In the genomic region with DNA sequence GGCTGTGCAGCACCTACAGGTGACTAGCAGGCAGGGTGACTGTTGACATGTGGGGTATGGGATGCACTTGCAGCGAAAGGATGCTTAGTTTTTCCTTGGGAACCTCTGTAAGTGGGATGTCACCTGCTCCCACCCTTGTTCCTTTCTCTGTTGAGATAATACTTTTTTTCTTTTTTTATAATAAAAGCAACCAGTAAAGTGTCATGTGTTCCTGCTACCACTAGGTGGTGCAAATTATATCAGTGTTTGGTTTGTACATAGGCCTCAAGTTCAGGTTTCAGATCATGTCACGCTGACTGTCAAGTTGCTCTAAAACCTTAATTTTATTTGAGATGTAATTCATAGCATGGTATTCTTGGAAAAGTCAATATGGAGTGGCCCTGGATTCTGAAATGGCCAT, we compare ENCODE assay signal across 10 mouse cellular contexts. TPM values are rescaled to one million over a fixed set of nuclear protein-coding genes. Genes with fewer than 3 reads are reported as not detected.
DNase-seq lines count a peak whose midpoint lies in the region; ATAC-seq and TF ChIP-seq lines count a peak whose summit lies in the region.
"Had no signal": no experiment of that assay in that cellular context is flagged by ENCODE, and none has a peak within 500 bp of the region (broad histone marks: within the 10 kb centered on the region; RNA-seq: fewer than 3 reads in every experiment).

No protein-coding gene starts in this region.

- no peaks in the 10 kb centered on the region for H3K9me3 ChIP-seq in MEL (replicated peaks; ENCODE audit: insufficient read depth, low read length)
- H3K9me3 ChIP-seq: neural tube, embryonic 13.5 days had no signal

- TF ChIP-seq RAD21 in MEL (IDR thresholded peaks at IDR 0.05; ENCODE audit: low read depth, low read length) = peak; percentile 49

- H3K27me3 ChIP-seq in MEL (ENCODE audit: control insufficient read depth in 1 of 2, insufficient read depth in 2 of 2, low read length in 2 of 2) = no peaks in the 10 kb centered on the region
- H3K27me3 ChIP-seq: neural tube, embryonic 13.5 days had no signal

- ATAC-seq in hematopoietic stem cell, adult 5-6 weeks (replicated peaks in 1 of 2; ENCODE audit: insufficient read depth in 1 of 2, low FRiP score in 2 of 2, low TSS enrichment in 1 of 2, low read depth in 1 of 2, poor library complexity in 2 of 2, severe bottlenecking in 2 of 2) = peak; percentile 62 to 73; a peak in 3 of 4 replicates

- peak; percentile 31 to 47 for DNase-seq in heart, postnatal 10 days
- DNase-seq in heart, postnatal 4 days = no peak
- DNase-seq in 3T3-L1 (ENCODE audit: low read depth, low spot score) = peak; percentile 55
- DNase-seq in MEL (ENCODE audit: low read depth, low spot score) = peak; percentile 61
- DNase-seq in retina, postnatal 1 day = peak; percentile 57
- no peak for DNase-seq in ovary, postnatal 10 days (ENCODE audit: low spot score)
- DNase-seq in heart, adult 11 months = no peak

- H3K36me3 ChIP-seq in MEL (ENCODE audit: control insufficient read depth in 1 of 2, insufficient read depth in 2 of 2, low read length in 2 of 2) = no peaks in the 10 kb centered on the region; a peak in 1 of 4 replicates

- no peaks in the 10 kb centered on the region for H3K79me2 ChIP-seq in MEL (ENCODE audit: control insufficient read depth, insufficient read depth, low read length, poor library complexity)

- H3K27ac ChIP-seq in MEL (ENCODE audit: control insufficient read depth, low read depth, low read length) = no peak overlapping the region
- H3K27ac ChIP-seq: neural tube, embryonic 13.5 days had no signal

- intact Hi-C loops in heart, postnatal 10 days (cut with DNase I) = loop anchor here (1.0 to 5.0 kb wide), 3 partner anchors 40 to 313 kb away; a partner anchor contains a TSS

- no peaks in the 10 kb centered on the region for H3K4me1 ChIP-seq in MEL (ENCODE audit: control insufficient read depth in 1 of 2, insufficient read depth in 2 of 2, low read length in 2 of 2)
- H3K4me1 ChIP-seq: neural tube, embryonic 13.5 days had no signal

- no peak overlapping the region for H3K9ac ChIP-seq in MEL (ENCODE audit: control insufficient read depth, low read depth, low read length, poor library complexity, severe bottlenecking)
- H3K9ac ChIP-seq: neural tube, embryonic 13.5 days had no signal

- TF ChIP-seq EP300 in MEL (IDR thresholded peaks at IDR 0.05; ENCODE audit: low read depth in 1 of 2, low read length in 2 of 2) = no peak

- H3K4me3 ChIP-seq in MEL (ENCODE audit: control insufficient read depth in 1 of 2, insufficient read depth in 1 of 2, low read depth in 2 of 2, low read length in 2 of 2) = no peak overlapping the region
- H3K4me3 ChIP-seq: neural tube, embryonic 13.5 days had no signal

- TF ChIP-seq POLR2A in MEL (IDR thresholded peaks at IDR 0.05; ENCODE audit: control insufficient read depth in 1 of 2, insufficient read depth in 1 of 2, low read depth in 1 of 2, low read length in 2 of 2, poor library complexity in 1 of 2) = no peak

- peak; percentile 13 to 86 (median 71); a peak in 5 of 6 replicates for TF ChIP-seq CTCF in MEL (IDR thresholded peaks at IDR 0.05 in 2 of 3, conservative IDR thresholded peaks at IDR 0.05 in 1 of 3; ENCODE audit: control insufficient read depth in 1 of 3, insufficient read depth in 1 of 3, low read depth in 2 of 3, low read length in 3 of 3, poor library complexity in 1 of 3, severe bottlenecking in 1 of 3)

TF ChIP-seq in MEL, 35 proteins besides CTCF, POLR2A, EP300 and RAD21:
- TF ChIP-seq MAZ (IDR thresholded peaks at IDR 0.05; ENCODE audit: low read depth, low read length) (no peak), UBTF (IDR thresholded peaks at IDR 0.05; ENCODE audit: borderline replicate concordance, insufficient read depth, low read depth, low read length) (no peak), NELFE (IDR thresholded peaks at IDR 0.05; ENCODE audit: low read depth, low read length) (no peak), HCFC1 (IDR thresholded peaks at IDR 0.05; ENCODE audit: low read depth, low read length) (no peak), TAL1 (IDR thresholded peaks at IDR 0.05; ENCODE audit: low read length) (no peak), SMC3 (IDR thresholded peaks at IDR 0.05; ENCODE audit: low read depth, low read length) (peak; percentile 83), MYC (IDR thresholded peaks at IDR 0.05; ENCODE audit: low read depth, low read length) (0 out of 2 replicates have a peak, but pooled peaks have one; percentile 56), GABPA (IDR thresholded peaks at IDR 0.05; ENCODE audit: low read depth, low read length) (no peak), USF2 (IDR thresholded peaks at IDR 0.05; ENCODE audit: borderline replicate concordance in 1 of 2, insufficient read depth in 1 of 2, low read depth in 1 of 2, low read length in 2 of 2) (no peak), E2F4 (IDR thresholded peaks at IDR 0.05; ENCODE audit: borderline replicate concordance, low read depth, low read length) (no peak), TCF12 (IDR thresholded peaks at IDR 0.05; ENCODE audit: low read depth, low read length) (no peak), TBP (IDR thresholded peaks at IDR 0.05; ENCODE audit: low read depth, low read length) (no peak), USF1 (IDR thresholded peaks at IDR 0.05; ENCODE audit: low read depth, low read length) (peak; percentile 64; the same call in 1 of the 2 replicates), GATA1 (IDR thresholded peaks at IDR 0.05; ENCODE audit: low read depth, low read length) (0 out of 2 replicates have a peak, but pooled peaks have one; percentile 21), BHLHE40 (IDR thresholded peaks at IDR 0.05; ENCODE audit: borderline replicate concordance, low read depth, low read length) (no peak), ELF1 (IDR thresholded peaks at IDR 0.05; ENCODE audit: low read depth, low read length) (no peak), MAFK (IDR thresholded peaks at IDR 0.05; ENCODE audit: borderline replicate concordance, low read depth, low read length) (no peak), CHD2 (IDR thresholded peaks at IDR 0.05; ENCODE audit: low read length) (no peak), MAX (IDR thresholded peaks at IDR 0.05; ENCODE audit: low read length) (no peak), RCOR1 (IDR thresholded peaks at IDR 0.05; ENCODE audit: low read depth, low read length) (no peak), JUND (IDR thresholded peaks at IDR 0.05; ENCODE audit: low read depth, low read length) (no peak), MXI1 (IDR thresholded peaks at IDR 0.05; ENCODE audit: low read depth, low read length) (no peak), ZNF384 (IDR thresholded peaks at IDR 0.05; ENCODE audit: low read depth, low read length) (peak; percentile 90), ZC3H11A (IDR thresholded peaks at IDR 0.05; ENCODE audit: low read depth, low read length) (peak; percentile 59), POLR2AphosphoS5 (IDR thresholded peaks at IDR 0.05; ENCODE audit: borderline replicate concordance, low read depth, low read length) (no peak), SIN3A (IDR thresholded peaks at IDR 0.05; ENCODE audit: low read length) (no peak), POLR2AphosphoS2 (IDR thresholded peaks at IDR 0.05; ENCODE audit: low read length) (no peak), NRF1 (IDR thresholded peaks at IDR 0.05; ENCODE audit: insufficient read depth, low read depth, low read length, poor library complexity, severe bottlenecking) (no peak), CHD1 (IDR thresholded peaks at IDR 0.05; ENCODE audit: low read depth, low read length) (no peak), MEF2A (IDR thresholded peaks at IDR 0.05; ENCODE audit: extremely low read depth, insufficient replicate concordance, low read depth, low read length, poor library complexity, severe bottlenecking) (no peak)

RNA-seq across cellular contexts. Expression of a gene that starts 10.3 kb away (rescaled TPM):
- total RNA-seq in heart, postnatal 10 days (2021) = not detected
- total RNA-seq in heart, postnatal 4 days (2021) = under 1 TPM; 0.10 to 0.36 TPM
- 0.08 TPM in 1 of 2 replicates, not detected in the other for total RNA-seq in MEL (2012; rRNA removed)
- polyA plus RNA-seq in MEL (2012; ENCODE audit: insufficient read depth in 1 of 2, insufficient read length in 2 of 2, low read depth in 1 of 2, low replicate concordance in 2 of 2, missing spikeins in 1 of 2) = under 1 TPM in 1 of 2 experiments, not detected in 1; 0.33 TPM
- total RNA-seq in hematopoietic stem cell, adult 5-6 weeks (2017) = not detected in 2 replicates
- total RNA-seq: heart, postnatal 36 days had no signal

RNA-seq across cellular contexts. Expression of a gene that starts 26.3 kb away (rescaled TPM):
- 10 to 100 TPM in 1 of 2 experiments, 1 to 10 TPM in 1; 8.5 to 11.7 TPM for total RNA-seq in heart, postnatal 10 days (2021)
- total RNA-seq in heart, postnatal 4 days (2021) = 10 to 100 TPM; 13.5 to 14.9 TPM
- 29.1 and 36.1 TPM in 2 replicates for total RNA-seq in MEL (2012; rRNA removed)
- 10 to 100 TPM in 1 of 2 experiments, not detected in 1; 37.1 TPM for polyA plus RNA-seq in MEL (2012; ENCODE audit: insufficient read depth in 1 of 2, insufficient read length in 2 of 2, low read depth in 1 of 2, low replicate concordance in 2 of 2, missing spikeins in 1 of 2)
- total RNA-seq in hematopoietic stem cell, adult 5-6 weeks (2017) = 17.9 and 26.7 TPM in 2 replicates

RNA-seq across cellular contexts. Expression of a gene that starts 27.9 kb away (rescaled TPM):
- 1 to 10 TPM; 5.0 to 7.0 TPM for total RNA-seq in heart, postnatal 10 days (2021)
- 1 to 10 TPM; 8.9 TPM for total RNA-seq in heart, postnatal 4 days (2021)
- 11.8 and 12.1 TPM in 2 replicates for total RNA-seq in MEL (2012; rRNA removed)
- 10 to 100 TPM in 1 of 2 experiments, not detected in 1; 13.9 TPM for polyA plus RNA-seq in MEL (2012; ENCODE audit: insufficient read depth in 1 of 2, insufficient read length in 2 of 2, low read depth in 1 of 2, low replicate concordance in 2 of 2, missing spikeins in 1 of 2)
- 41.8 and 43.0 TPM in 2 replicates for total RNA-seq in hematopoietic stem cell, adult 5-6 weeks (2017)

RNA-seq across cellular contexts. Expression of a gene that starts 29.6 kb away (rescaled TPM):
- total RNA-seq in heart, postnatal 10 days (2021) = not detected
- total RNA-seq in heart, postnatal 4 days (2021) = not detected
- total RNA-seq in MEL (2012; rRNA removed) = not detected in 2 replicates
- polyA plus RNA-seq in MEL (2012; ENCODE audit: insufficient read depth in 1 of 2, insufficient read length in 2 of 2, low read depth in 1 of 2, low replicate concordance in 2 of 2, missing spikeins in 1 of 2) = under 1 TPM in 1 of 2 experiments, not detected in 1; 0.32 TPM
- not detected in 2 replicates for total RNA-seq in hematopoietic stem cell, adult 5-6 weeks (2017)
- total RNA-seq: heart, postnatal 36 days had no signal

RNA-seq across cellular contexts. Expression of a gene that starts 44.7 kb away (rescaled TPM):
- 1 to 10 TPM; 8.1 to 9.6 TPM for total RNA-seq in heart, postnatal 10 days (2021)
- 1 to 10 TPM; 9.6 to 9.8 TPM for total RNA-seq in heart, postnatal 4 days (2021)
- 4.8 and 5.1 TPM in 2 replicates for total RNA-seq in MEL (2012; rRNA removed)
- 10 to 100 TPM in 1 of 2 experiments, not detected in 1; 11.0 TPM for polyA plus RNA-seq in MEL (2012; ENCODE audit: insufficient read depth in 1 of 2, insufficient read length in 2 of 2, low read depth in 1 of 2, low replicate concordance in 2 of 2, missing spikeins in 1 of 2)
- 5.5 and 6.8 TPM in 2 replicates for total RNA-seq in hematopoietic stem cell, adult 5-6 weeks (2017)

Comparison
In these comparisons a context has a peak if more than half of its experiments do, and no peak if none do; other contexts are left out.
1. DNase-seq: peak in heart, postnatal 10 days (2 of 2), 3T3-L1 (single experiment), MEL (single experiment) and retina, postnatal 1 day (single experiment); none in heart, postnatal 4 days (single experiment), ovary, postnatal 10 days (single experiment) and heart, adult 11 months (single experiment).